Mouse (Mus musculus) forebrain, embryonic 12.5 days (tissue): Measurements from ENCODE around the gene Chpf2. TPM values are rescaled to one million over a fixed set of nuclear protein-coding genes. Genes with fewer than 3 reads are reported as not detected.
A peak's percentile ranks its signal among the peaks of the same experiment; 100 is the strongest.

ENCODE experiments used
- ATAC-seq: fragments of 200-750 bp; cut with Nextera tagmentation; 2 replicates; pipeline ENCODE4 v1.8.0; 2017; ENCODE audit warnings: moderate TSS enrichment; ENCODE audit not compliant: low FRiP score
- H3K27ac ChIP-seq: fragments of 300-500 bp; sonication (generic); 2 replicates; pipeline ENCODE4 v1.5.1; 2016; ENCODE audit warnings: mild to moderate bottlenecking
- H3K27me3 ChIP-seq: fragments of 300-500 bp; sonication (generic); 2 replicates; pipeline ENCODE4 v1.6.1; 2016; ENCODE audit warnings: mild to moderate bottlenecking
- H3K36me3 ChIP-seq: fragments of 300-500 bp; sonication (generic); replicated peaks from 2 replicates; pipeline ENCODE4 v1.6.1; 2016; ENCODE audit warnings: mild to moderate bottlenecking
- H3K4me1 ChIP-seq: fragments of 300-500 bp; sonication (generic); 2 replicates; pipeline ENCODE4 v1.6.1; 2016
- H3K4me2 ChIP-seq: fragments of 300-500 bp; sonication (generic); 2 replicates; pipeline ENCODE4 v1.6.1; 2016; ENCODE audit warnings: mild to moderate bottlenecking, moderate library complexity
- H3K4me3 ChIP-seq: fragments of 300-500 bp; sonication (generic); replicated peaks from 2 replicates; pipeline ENCODE4 v1.5.1; 2016; ENCODE audit warnings: mild to moderate bottlenecking
- H3K9ac ChIP-seq: fragments of 300-500 bp; sonication (generic); 2 replicates; pipeline ENCODE4 v1.6.1; 2016; ENCODE audit warnings: mild to moderate bottlenecking
- H3K9me3 ChIP-seq: fragments of 300-500 bp; sonication (generic); 2 replicates; pipeline ENCODE4 v1.6.1; 2016
- WGBS: fragments of 180-500 bp; shearing (Covaris S2); methylation state at CpG from one replicate; pipeline ENCODE4 v1.1.7; 2016; 5-methylcytosine and 5-hydroxymethylcytosine counted together
- polyA plus RNA-seq: library from polyadenylated mRNA; unstranded; fragments of >200 nt; fragmentation: Nextera tagmentation; extraction: Ambion mirVana; gene quantifications from 2 replicates; pipeline ENCODE4 v1.2.1, GENCODE M21; 2016

Gene Chpf2
- polyA plus RNA-seq, 1 experiment from 2014 or later: 18.8 TPM

GRCm38 (mm10) chr5:24601071-24601835 lies 14.7 kb downstream of the Chpf2 start:
- H3K4me2 ChIP-seq: peak overlapping the region; percentile 90
- no peak for ATAC-seq
- WGBS: 1% methylated on average over 33 of the region's 33 CpGs

GRCm38 (mm10) chr5:24601911-24602750 lies 15.6 kb downstream of the Chpf2 start:
- peaks cover 3% of the 10 kb centered on the region; the same call in 1 of the 2 replicates for H3K27me3 ChIP-seq
- no peaks in the 10 kb centered on the region for H3K9me3 ChIP-seq
- ATAC-seq: peak; percentile 36
- H3K9ac ChIP-seq: peak overlapping the region; percentile 90
- H3K4me2 ChIP-seq: peak overlapping the region; percentile 90
- H3K4me1 ChIP-seq: peaks cover 86% of the 10 kb centered on the region
- peak overlapping the region; percentile 69 for H3K4me3 ChIP-seq
- H3K36me3 ChIP-seq: no peaks in the 10 kb centered on the region
- H3K27ac ChIP-seq: peak overlapping the region; percentile 99
- WGBS: under 1% methylated on average over 73 of the region's 73 CpGs

More at GRCm38 (mm10) chr5:24601071-24601835, 14.7 kb downstream of the Chpf2 start:
- peaks cover 86% of the 10 kb centered on the region for H3K4me1 ChIP-seq
- H3K9me3 ChIP-seq: no peaks in the 10 kb centered on the region
- H3K27me3 ChIP-seq: peaks cover 3% of the 10 kb centered on the region; the same call in 1 of the 2 replicates
- peak overlapping the region; percentile 90 for H3K9ac ChIP-seq
- peak overlapping the region; percentile 99 for H3K27ac ChIP-seq
- peak overlapping the region; percentile 69 for H3K4me3 ChIP-seq
- H3K36me3 ChIP-seq: no peaks in the 10 kb centered on the region

DNA sequence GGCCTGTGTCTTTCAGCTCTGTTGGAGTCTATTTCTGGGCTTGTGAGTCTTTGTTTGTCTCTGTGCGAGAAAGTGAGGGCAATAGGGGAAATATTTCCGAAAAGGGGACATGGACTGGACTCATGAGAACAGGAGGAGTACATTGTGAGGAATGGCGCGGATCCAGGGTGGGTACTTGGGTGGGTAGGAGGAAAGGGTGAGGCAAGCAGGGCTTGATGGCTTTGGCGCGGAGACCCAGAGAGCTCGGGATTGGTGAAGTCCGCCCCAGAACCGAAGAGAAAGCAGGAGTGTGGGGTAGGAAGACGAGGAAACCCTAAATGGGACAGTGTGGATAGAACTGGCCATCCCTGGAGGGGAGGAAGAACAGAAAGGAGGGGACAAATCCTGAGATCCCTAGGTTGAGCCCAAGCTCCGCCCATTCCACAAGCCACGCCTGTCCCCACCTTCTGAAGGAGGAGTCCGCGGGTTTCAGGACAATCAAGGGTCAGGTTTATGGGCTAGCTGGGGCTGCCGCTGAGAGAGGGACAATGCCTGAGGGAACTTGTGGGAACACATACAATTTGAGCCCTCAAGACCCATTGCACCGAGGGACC lies 16.3 kb downstream of the Chpf2 start:
- Histone ChIP-seq H3K4me3 (peak overlapping the region; percentile 69), H3K4me2 (peak overlapping the region; percentile 90), H3K9ac (peak overlapping the region; percentile 90), H3K9me3 (no peaks in the 10 kb centered on the region), H3K27me3 (peaks cover 3% of the 10 kb centered on the region; the same call in 1 of the 2 replicates), H3K4me1 (peaks cover 85% of the 10 kb centered on the region), H3K27ac (peak overlapping the region; percentile 99), H3K36me3 (no peaks in the 10 kb centered on the region)
- WGBS: 1% methylated on average over 16 of the region's 16 CpGs
- ATAC-seq: peak; percentile 40

DNA sequence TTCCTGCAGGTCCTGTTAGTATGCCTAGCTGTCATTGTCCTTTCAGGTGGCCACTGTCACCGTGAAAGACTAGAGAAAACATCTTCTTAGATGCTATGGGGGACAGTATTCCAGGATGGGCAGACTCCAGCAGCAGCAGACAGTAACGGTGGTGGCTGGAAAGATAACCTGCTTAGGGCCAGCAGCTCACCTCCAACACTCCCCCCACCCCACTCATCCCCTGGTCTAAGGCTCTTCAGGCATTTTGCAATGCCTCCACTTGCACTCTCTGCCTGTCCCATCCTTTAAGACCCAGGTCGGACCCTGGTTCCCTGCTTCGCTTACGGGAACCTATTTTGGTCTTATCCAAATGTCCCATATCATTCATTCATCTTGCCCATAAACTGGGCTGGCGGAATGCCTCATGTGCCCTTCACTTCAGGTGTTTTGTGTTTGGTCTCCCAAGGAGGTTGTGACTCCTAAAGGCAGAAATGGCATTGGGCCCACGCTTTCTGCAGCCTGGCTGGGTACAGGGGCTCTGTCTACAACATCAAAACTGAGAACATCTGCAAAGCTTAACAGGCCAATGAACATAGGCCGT lies 17.0 kb downstream of the Chpf2 start:
- H3K9me3 ChIP-seq: no peaks in the 10 kb centered on the region
- ATAC-seq: no peak

DNA sequence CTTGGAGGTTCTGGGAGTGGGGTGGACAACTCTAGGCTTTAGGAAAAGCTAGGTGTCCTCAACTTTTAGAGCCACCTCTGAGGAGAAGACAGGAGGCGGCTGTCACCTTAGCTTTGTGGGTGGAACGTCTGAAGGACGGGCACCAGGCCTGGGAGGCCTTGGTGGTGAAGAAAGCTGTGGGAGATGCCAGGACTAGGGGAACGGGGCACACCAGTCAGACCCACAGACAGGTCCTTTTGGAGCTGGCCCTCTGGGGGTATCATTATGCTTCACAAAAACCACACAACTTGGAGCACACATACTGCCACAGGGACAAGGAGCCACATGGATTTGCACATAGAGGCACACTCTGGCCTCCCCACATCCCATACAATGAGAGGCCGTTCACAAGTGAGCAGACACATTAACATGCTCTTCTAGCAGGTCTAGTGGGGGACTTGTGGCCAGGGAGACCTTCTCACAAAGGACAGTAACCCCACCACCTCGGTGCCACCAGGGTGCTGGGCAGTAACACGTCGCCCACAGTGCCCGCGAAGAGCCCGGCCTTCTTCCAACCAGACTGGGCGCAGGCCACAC lies 17.6 kb downstream of the Chpf2 start:
- WGBS: 14% methylated on average over 12 of the region's 12 CpGs
- H3K36me3 ChIP-seq: no peaks in the 10 kb centered on the region
- ATAC-seq: peak; percentile 8; the same call in 1 of the 2 replicates
- H3K4me1 ChIP-seq: peaks cover 72% of the 10 kb centered on the region
- peak overlapping the region; percentile 83 for H3K9ac ChIP-seq
- H3K4me3 ChIP-seq: peak overlapping the region; percentile 60
- peak overlapping the region; percentile 99 for H3K27ac ChIP-seq
- H3K9me3 ChIP-seq: no peaks in the 10 kb centered on the region
- H3K4me2 ChIP-seq: peak overlapping the region; percentile 90
- peaks cover 3% of the 10 kb centered on the region; the same call in 1 of the 2 replicates for H3K27me3 ChIP-seq

More for the DNA sequence above, 17.0 kb downstream of the Chpf2 start:
- Histone ChIP-seq H3K4me2 (peak overlapping the region; percentile 90), H3K27ac (peak overlapping the region; percentile 99), H3K27me3 (peaks cover 3% of the 10 kb centered on the region; the same call in 1 of the 2 replicates), H3K4me1 (peaks cover 78% of the 10 kb centered on the region), H3K4me3 (peak overlapping the region; percentile 69; the same call in 1 of the 2 replicates), H3K9ac (peak overlapping the region; percentile 90), H3K36me3 (no peaks in the 10 kb centered on the region)
- WGBS: 53% methylated on average over 8 of the region's 8 CpGs

DNA sequence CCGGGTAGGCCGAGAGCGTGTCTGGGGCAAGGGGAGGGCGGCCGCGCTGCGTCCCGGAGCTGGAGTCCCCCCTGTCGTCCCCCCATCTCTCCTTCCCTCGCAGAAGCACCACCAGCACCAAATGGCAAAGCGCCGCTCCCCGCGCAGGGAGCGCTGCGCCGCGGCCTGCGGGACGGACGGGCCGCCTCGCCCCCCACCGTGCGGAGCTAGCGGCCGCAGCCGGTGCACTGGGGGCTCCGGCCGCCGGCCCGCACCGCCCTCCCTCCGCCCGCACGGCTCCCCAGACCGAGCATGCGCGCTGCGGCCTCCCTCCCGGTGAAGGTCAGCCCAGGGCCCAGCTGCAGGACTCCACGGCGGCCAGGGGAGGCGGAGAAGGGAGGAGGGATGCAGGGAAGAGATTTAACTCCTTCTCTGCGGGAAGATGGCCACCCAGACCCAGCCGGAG lies 18.1 kb downstream of the Chpf2 start:
- Histone ChIP-seq H3K4me3 (peak overlapping the region; percentile 60), H3K27ac (peak overlapping the region; percentile 99), H3K36me3 (no peaks in the 10 kb centered on the region), H3K9ac (peak overlapping the region; percentile 83), H3K9me3 (no peaks in the 10 kb centered on the region), H3K4me1 (peaks cover 67% of the 10 kb centered on the region), H3K4me2 (peak overlapping the region; percentile 90), H3K27me3 (peaks cover 3% of the 10 kb centered on the region; the same call in 1 of the 2 replicates)
- 0% methylated on average over 30 of the region's 46 CpGs for WGBS
- peak; percentile 72 for ATAC-seq

GRCm38 (mm10) chr5:24605321-24605979 lies 18.9 kb downstream of the Chpf2 start:
- peak overlapping the region; percentile 90 for H3K4me2 ChIP-seq
- peaks cover 60% of the 10 kb centered on the region for H3K4me1 ChIP-seq
- H3K4me3 ChIP-seq: peak overlapping the region; percentile 60
- no peak for ATAC-seq
- H3K27me3 ChIP-seq: no peaks in the 10 kb centered on the region
- H3K9me3 ChIP-seq: no peaks in the 10 kb centered on the region
- H3K9ac ChIP-seq: peak overlapping the region; percentile 83
- H3K36me3 ChIP-seq: no peaks in the 10 kb centered on the region
- H3K27ac ChIP-seq: peak overlapping the region; percentile 99
- WGBS: 8% methylated on average over 6 of the region's 6 CpGs

- WGBS: 10% methylated on average over 14 of the region's 14 CpGs
- Histone ChIP-seq H3K27me3 (no peaks in the 10 kb centered on the region), H3K27ac (peak overlapping the region; percentile 99), H3K9me3 (no peaks in the 10 kb centered on the region), H3K4me2 (peak overlapping the region; percentile 90), H3K4me1 (peaks cover 54% of the 10 kb centered on the region), H3K36me3 (no peaks in the 10 kb centered on the region), H3K4me3 (peak overlapping the region; percentile 60), H3K9ac (peak overlapping the region; percentile 83)
- ATAC-seq: 0 out of 2 replicates have a peak, but pooled peaks have one; percentile 3
Measured at GRCm38 (mm10) chr5:24605980-24606665, 19.6 kb downstream of the Chpf2 start.

- 68% methylated on average over 5 of the region's 5 CpGs for WGBS
- Histone ChIP-seq H3K4me1 (peaks cover 40% of the 10 kb centered on the region), H3K4me2 (no peak overlapping the region), H3K4me3 (no peak overlapping the region), H3K9me3 (no peaks in the 10 kb centered on the region), H3K27ac (no peak overlapping the region), H3K9ac (no peak overlapping the region), H3K36me3 (no peaks in the 10 kb centered on the region), H3K27me3 (no peaks in the 10 kb centered on the region)
- no peak for ATAC-seq
Measured at GRCm38 (mm10) chr5:24609388-24609787, 22.8 kb downstream of the Chpf2 start.

- H3K9me3 ChIP-seq: no peaks in the 10 kb centered on the region
- no peak overlapping the region for H3K4me3 ChIP-seq
- H3K4me2 ChIP-seq: no peak overlapping the region
- peak; percentile 78 for ATAC-seq
- peak overlapping the region; percentile 70 for H3K27ac ChIP-seq
- H3K4me1 ChIP-seq: peaks cover 24% of the 10 kb centered on the region
- no peaks in the 10 kb centered on the region for H3K27me3 ChIP-seq
- H3K9ac ChIP-seq: no peak overlapping the region
- no peaks in the 10 kb centered on the region for H3K36me3 ChIP-seq
- WGBS: 39% methylated on average over 7 of the region's 7 CpGs
Measured at GRCm38 (mm10) chr5:24611366-24612301, 25.1 kb downstream of the Chpf2 start.
